Mouse (Mus musculus) hematopoietic stem cell, adult 5-6 weeks (primary cell): Measurements from ENCODE around the gene Adam1b. TPM values are rescaled to one million over a fixed set of nuclear protein-coding genes. Genes with fewer than 3 reads are reported as not detected.

ENCODE experiments used
- ATAC-seq, 2 experiments: fragments of 125-278 bp in 1 of 2; replicated peaks in 1 of 2; 2 replicates each; pipeline ENCODE4 v1.8.0; 2016 to 2017; ENCODE audit warnings: inconsistent platforms in 2 of 2, mild to moderate bottlenecking in 2 of 2, moderate number of reproducible peaks in 2 of 2, low read depth in 1 of 2, moderate TSS enrichment in 1 of 2; ENCODE audit not compliant: low FRiP score in 2 of 2, poor library complexity in 2 of 2, severe bottlenecking in 2 of 2, insufficient read depth in 1 of 2, low TSS enrichment in 1 of 2
- total RNA-seq: library from RNA; stranded (forward); fragments of 172-1452, 232-1000 nt; gene quantifications from 2 replicates; pipeline ENCODE4 v1.2.3, GENCODE M21; 2017

The Adam1b gene
- not detected in 2 replicates for total RNA-seq

DNA sequence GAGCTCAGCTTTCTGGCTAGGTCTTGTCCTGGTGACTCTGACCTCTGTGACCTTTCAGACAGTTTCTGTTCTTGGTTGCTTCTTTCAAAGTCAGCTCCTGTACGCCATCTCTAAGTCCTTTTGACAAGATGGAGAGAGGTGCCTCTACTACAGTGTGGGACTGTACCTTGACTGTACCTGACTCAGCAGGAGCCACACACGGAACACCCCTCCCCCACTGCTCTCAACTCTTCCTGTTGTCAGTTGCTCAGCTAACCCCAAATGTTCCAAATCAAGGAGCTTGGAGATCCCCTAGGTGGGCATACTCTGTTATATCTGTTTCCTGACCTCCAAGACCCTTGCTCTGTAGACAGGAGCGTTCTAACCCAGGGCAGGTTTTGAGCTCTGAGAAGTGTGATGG lies at the start of gene Adam1b:
TSS of gene Adam1b (minus strand) at position 205 of the 400 bp plus-strand sequence.
- ATAC-seq, result no peak

DNA sequence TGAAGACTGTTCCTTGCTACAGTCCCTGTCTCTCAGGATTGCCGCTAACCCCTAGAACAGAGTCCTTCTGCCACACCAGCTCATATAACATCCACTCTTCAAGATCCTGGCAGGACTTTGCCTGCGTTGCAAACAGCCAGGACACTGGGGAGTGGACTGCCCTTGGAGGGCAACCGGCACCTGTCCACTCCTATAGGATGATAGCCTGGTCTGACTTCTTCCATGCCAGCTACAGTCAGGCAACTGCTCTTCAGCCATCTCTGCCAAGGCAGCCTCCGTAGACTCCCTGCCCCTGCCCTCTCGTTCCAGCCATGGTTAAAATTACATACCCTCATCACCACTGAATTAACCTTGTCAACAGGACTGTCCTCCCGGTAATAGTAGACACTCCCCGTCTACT lies 46.0 kb upstream of the Adam1b start:
- no peak for ATAC-seq

DNA sequence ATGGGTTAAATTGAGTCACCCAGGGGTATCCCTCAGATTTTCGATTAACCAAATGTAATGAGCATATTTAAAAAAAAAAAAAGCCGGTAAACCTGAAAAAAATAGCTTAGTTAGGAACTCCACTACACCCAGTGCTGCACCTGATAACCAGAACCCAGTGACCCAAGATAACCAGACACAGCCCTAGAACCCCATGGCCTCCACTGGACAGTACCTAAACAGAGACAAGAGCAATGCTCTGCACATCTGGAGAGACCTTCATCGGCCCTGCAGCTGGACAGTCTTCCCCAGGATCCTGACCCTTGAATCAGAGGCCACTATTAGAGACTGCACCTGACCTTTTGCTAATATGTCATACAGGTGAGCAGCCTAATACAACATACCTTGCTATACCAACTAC lies 43.8 kb upstream of the Adam1b start:
- no peak for ATAC-seq

DNA sequence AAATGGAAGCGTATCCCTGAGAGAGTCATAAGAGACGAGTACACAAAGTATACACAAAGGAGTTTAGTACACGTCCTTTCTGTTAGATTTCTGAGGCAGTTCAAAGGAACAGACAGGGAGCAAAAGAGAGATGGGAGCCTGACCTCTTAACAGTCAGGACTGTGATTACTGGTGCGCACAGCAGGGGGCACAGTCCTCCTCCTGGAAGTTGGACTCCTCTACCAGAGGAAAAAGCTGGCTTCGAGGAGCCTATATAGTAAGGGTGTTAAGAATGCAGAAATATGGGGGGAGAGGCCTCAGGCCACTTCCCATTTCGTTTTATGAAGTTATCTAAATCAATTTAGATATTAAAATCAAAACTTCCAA lies 43.3 kb upstream of the Adam1b start:
- peak; percentile 65 to 83 for ATAC-seq

DNA sequence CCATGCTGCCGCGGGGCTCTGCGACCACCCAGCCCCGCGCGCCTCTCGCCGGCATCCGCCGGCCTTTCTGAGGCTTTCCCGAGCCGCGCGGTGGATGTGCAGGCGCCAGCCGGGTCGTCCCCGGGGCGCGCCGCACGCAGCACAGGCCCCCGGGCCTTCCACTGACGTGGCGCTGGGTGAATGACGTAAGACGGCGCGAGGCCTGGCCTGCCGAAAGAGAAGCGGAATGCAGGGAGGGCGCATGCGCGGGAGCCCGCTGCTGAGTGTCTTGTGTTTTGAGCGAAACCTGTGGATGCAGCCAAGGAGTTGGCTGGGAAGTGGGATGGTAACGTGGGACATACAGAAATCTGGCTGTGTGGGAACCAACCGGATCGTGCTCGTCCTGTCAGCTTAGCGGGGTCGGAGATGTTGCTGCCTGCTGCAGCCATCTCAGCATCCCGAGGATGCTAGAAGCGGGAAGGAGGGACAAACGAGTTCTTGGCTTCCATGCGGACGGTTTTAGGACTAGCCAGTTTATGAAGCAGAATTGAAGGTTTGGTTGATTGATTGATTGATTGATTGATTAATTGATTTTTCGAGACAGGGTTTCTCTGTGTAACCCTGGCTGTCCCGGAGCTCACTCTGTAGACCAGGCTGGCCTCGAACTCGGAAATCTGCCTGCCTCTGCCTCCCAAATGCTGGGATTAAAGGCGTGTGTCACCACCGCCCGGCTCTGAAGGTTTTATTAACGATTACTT lies 42.7 kb upstream of the Adam1b start, which contains the start of gene Mapkapk5:
TSS of gene Mapkapk5 (minus strand) at position 113 of the 737 bp plus-strand sequence.
- ATAC-seq, result peak; percentile 90 to 94

DNA sequence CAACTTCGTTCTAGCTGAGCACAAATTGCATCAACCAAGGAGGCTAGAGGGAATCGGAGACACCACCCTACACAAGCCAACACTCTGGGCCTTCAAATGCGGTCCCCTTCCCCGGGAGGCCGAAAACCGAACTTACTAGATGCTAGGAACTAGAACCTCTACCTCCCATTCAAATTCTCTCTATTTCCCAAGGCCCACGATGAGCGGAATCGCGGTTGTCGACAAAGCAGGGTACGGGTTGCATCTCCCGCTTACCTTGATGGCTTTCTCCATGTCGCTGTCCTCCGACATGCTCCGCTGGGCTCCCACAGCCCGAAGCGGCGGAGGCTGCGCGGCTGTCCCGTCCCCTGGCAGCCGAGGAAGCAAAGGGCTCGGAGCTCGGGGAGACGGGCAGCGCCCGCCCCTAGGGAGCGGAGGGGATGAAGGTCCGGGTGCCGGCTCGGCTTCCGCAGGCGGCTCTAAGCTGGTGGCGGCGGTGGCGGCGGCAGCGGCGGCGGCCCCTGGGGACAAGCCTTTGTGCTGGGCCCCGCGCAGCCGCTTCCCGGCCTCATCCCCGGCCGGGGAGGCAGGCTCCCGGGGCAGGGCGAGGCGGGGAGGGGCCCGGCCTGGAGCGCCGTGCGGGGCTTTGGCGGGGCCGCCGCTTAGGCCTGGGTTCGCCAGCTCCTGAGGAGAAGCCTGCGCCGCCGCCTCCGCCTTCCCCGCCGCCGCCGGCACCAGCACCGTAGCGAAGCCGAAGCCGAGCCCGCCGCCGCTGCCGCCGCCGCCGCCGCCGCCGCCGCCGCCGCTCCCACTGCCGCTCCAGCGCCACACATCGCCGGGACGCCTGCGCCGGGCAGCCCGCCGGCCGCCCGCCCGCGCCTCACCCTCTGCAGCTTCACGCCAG lies 41.9 kb upstream of the Adam1b start, which contains the start of the genes Adam1a and Gm42878:
TSS of gene Adam1a (minus strand) at position 573 of the 883 bp plus-strand sequence.
TSS of gene Gm42878 (minus strand) at position 573 of the 883 bp plus-strand sequence.
- peak; percentile 12 to 34; a peak in 1 of 4 replicates for ATAC-seq

DNA sequence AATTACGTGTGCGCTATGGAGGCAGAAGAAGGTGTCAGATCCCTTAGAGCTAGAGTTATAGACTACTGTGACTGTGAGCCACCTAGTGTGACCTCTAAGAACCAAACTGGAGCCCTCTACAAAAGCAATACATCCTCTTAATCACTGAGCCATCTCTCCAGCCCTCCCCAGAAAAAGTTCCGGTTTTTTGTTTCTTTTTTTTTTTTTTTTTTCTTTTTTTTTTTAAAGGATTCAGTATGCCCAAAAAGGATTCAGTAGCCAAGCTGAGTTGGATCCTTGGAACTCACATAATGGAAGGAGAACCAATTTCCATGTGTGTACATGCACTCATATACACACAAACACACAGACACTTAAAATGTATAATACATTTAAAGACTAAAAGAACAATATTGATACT lies 40.1 kb upstream of the Adam1b start:
- no peak for ATAC-seq

DNA sequence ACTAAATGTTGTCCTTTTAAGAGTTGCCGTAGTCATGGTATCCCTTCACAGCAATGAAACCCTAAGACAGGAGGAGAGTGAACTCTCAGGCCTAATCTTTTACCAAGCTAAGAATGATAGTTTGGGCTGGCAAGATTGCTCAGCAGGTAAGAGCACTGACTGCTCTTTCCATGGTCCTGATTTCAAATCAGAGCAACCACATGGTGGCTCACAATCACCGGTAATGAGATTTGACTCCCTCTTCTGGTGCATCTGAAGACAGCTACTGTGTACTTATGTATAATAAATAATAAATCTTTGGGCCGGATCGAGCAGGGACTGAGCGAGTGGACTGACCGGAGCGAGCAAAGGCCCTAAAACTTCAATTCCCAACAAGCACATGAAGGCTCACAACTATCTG lies 38.0 kb upstream of the Adam1b start:
- ATAC-seq, result no peak

DNA sequence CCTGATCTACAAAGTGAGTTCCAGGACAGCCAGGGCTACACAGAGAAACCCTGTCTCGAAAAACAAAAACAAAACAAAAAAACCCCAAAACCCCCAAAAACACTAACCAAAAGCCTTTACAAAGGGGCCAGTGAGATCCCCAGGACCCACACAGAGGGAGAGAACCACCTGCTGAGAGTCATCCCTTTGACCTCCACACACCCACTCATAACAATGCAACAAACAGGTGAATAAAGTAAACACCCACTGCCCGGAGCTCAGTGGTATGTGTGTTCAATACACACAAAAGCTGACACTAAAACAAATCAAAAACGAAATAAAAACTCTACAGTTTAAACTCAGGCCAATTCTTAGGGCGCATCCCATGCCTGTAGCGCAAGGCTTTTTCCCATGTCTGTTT lies 36.8 kb upstream of the Adam1b start:
- no peak for ATAC-seq

DNA sequence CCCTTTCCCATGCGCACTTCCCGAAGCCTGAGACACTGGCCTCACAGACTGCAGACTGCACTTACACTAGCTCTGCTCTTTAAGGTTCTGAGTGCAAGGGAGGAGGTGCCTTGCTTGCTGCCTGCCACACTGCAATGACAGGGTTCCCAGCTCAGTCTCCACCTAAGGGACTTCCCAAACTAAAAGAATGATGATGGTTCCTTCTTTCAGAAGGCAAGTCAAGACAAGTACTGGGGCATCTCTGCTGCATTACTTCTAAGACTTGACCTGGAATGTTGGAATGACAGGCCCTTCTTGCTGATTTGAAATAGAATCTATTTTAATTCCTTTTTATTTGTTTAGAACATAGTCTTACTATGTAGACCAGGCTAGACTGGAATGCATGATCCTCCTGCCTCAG lies 34.4 kb upstream of the Adam1b start:
- no peak for ATAC-seq

DNA sequence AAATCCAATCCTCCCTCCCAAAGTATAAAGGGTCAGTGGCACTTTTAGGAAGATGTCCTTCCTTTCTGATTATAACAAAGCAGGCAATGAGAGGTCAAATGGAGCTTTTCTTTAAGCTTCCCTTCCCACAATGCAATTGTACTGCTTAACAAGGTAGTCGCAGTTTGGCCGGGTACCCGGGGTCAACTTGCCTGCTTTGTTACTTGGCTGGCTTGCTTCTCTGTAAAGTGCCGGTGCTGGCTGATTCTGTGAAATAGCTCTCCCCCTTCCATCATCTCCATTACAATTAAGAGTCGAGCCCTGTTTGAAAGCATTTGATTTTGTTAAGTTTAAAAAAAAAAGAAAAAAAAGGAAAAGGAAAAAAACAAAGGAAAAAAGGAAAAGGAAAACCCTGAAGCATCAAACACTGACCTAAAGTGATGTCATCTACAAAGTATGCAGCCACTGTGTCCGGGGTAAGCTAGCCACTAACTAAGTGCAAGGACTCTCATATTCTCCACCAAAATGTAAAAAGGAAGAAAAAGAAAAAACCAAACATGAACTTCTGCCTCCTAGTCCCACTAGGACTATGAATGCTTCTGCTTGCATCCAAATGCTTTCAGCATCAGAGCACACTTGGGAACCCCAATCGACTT lies 33.8 kb upstream of the Adam1b start:
- ATAC-seq, result no peak

DNA sequence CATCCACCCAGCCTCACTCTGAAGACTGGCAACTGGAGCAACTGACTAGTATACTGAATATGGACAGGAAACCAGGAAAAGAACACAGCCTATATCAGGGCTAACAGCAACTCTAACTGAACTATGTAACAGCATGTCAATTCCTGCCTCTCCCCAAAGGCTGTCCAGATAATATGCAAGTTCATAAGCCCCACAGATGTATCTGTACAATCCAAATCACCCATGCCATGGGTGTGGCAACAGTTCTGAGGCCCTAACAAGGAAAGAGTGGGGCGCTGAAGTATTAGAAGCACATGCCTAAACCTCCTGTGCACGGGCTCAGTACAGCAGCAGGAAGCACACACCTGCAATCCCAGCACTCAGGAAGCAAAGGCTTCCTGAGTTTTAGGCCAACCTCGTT lies 31.9 kb upstream of the Adam1b start:
- ATAC-seq, result no peak; a peak in 1 of 4 replicates

DNA sequence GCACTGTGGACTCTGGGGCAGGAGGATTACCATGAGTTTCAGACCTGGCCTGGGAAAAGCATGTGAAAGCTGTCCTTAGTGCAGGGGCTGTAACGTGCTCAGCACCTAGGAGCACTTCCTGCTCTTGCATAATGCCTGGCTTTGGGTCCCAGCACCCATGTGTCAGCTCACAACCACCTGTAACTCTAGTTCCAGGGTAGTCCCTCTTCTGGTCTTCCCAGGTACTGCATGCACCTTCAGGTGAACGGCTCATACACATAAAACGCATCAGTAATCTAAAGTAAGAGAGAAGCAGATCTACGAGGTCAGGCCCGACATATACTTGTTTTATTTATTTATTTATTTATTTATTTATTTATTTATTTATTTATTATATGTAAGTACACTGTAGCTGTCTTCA lies 31.3 kb upstream of the Adam1b start:
- no peak for ATAC-seq

DNA sequence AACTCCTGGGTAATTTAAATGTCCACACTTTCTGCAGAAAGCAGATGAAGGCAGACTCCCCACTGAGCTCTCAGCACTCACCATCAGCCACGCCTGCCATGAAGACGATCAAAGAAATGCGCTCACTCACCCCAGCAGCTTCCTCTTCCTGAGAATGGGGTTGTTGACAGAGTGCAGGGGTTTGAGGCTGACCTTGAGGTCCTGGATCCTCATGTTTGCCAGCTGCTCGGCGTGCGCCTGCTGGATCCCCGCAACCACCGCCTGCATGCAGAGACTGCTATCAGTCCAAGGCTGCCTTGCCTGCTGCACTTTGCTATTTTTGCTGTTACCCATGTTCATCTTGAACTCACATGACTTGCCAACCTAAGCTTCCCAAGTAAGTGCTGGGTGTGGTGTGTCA lies 23.7 kb upstream of the Adam1b start:
- ATAC-seq, result no peak

DNA sequence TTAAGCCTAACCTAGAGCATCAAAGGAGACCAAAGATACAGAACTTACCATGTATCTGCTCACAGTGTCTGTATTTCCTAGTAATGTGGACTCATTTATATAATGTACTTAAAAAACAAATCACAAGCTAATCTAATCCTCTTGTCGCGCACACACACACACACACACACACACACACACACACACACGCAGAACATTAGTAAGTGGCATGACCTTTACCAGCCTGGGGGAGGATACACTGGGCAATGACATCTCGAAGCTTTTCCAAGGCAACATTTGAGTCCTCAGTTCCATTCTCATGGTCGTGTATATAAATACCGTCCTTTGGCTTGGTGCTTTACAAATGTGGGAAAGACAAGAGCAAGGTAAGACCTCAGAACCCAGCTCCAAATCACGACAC lies 23.3 kb upstream of the Adam1b start:
- no peak for ATAC-seq

DNA sequence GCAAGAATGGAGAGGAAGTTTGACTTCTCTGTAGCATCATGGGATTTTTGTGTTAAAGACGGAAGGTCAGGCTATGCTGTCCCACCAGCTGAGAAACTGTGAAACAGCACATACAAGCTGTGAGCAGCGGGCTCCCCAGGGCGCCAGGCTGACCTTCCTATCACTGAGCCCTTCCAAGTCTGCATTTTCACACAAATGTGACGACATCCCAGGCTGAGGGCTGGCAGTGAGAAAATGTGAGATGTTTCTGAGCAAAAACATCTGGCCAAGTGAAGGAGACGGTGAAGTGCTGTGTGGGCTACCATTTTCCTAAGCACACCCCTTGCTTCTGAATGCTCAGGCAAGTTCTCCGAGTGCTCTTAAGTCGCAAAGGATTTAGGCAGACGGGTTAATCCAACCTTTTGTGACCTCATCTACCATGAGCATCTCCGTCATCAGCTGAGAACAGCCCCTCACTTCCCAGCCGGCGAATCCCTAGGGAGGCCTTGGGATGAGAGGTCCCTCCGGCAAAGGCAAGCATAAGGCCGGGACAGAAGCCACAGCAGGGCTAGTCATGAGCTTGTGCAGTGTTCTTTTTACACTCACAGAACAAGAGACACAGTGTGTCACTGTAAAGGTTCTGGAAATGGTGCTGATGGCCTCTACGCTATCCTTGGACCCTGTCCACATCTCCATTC lies 22.7 kb upstream of the Adam1b start:
- ATAC-seq, result no peak

DNA sequence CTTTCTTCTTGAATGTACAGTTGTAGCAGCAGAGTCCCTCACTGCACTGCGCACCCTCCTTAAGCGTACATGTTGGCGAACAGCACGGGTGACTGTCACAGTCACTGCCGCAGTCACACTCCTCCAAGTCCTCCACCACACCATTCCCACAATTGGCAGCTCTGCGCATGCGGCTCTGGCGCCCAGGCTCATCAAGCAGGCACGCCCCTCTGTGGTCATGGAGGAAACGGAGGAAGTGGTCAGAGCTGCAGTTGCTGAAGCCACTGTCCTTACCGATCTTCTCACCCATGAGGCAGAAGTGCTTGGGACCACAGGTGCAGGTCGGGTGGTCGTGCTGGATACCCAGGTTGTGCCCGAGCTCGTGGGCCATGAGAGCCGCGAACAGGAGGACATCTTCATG lies 16.5 kb upstream of the Adam1b start:
- peak; percentile 53 to 76; a peak in 3 of 4 replicates for ATAC-seq
